Mouse (Mus musculus) layer of hippocampus, adult 9-11 months (tissue): Measurements from ENCODE around the gene Mindy2.
"Not testable (repeated sequence)": the region's sequence is repeated elsewhere in the genome, so short reads cannot be mapped to it uniquely, and the experiment has no call there.

Experiments
- DNase-seq: peaks from one replicate; pipeline ENCODE4 v3.0.0; 2022

Mindy2 gene

DNA sequence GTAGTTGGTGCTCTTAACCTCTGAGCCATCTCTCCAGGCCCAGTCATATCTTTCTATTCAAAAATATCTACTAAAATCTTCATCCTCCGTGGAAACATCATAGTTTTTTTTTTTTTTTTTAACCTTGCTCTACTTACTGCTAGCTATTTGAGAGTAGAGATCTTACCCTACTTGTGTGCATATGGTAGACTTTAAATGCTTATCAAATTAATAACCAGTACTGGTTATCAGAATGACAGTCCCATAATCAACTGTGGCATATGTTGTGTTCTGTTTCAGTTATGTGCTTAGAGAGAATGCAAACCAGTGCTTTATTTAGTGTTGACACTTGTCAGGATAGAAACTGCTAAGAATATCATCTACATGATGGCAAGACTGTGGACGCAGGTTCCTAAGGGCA lies 78.9 kb downstream of the Mindy2 start:
- no peak for DNase-seq

DNA sequence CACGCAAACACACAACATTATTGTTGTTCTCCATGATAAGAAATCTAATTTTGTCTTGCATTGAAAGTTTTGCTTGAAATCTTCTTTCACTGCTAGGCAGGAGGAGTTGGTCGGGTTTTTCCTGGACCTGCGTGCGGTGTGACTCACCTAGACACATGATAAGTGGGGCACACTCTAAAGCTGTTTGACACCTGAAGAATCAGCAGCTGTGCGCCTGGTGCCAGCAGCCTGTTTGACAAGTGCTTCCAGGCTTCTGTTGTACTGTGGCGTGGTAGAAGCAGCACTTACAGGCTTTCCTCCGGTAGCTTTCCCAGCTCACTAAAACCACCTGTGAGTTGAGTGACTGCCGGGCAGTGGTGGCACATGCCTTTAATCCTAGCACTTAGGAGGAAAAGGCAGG lies 86.6 kb downstream of the Mindy2 start:
- no peak for DNase-seq

DNA sequence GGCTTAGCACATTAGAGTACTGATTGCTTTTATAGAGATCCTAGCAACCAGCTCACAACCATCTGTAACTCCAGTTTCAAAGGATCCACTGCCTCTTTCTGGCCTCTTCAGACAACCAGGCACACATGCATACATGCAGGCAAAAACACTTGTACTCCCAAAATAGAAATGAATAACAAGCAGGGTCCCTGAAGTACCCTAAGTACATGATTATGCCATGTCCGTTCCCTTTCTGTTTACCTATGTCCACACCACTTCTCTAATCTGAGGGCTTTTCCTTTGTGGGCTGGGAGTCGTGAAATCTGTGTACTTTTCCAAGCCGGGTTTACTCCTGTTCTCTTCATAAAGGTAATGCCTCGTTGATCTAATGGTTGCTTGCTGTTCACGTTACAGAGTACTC lies 89.3 kb downstream of the Mindy2 start:
- no peak for DNase-seq

- no peak for DNase-seq
Observed at GRCm38 (mm10) chr9:70562825-70563224, 94.1 kb downstream of the Mindy2 start.

- DNase-seq: no peak
Observed at GRCm38 (mm10) chr9:70556796-70557195, 100.2 kb downstream of the Mindy2 start.

- no peak for DNase-seq
Observed at GRCm38 (mm10) chr9:70555431-70555830, 101.5 kb downstream of the Mindy2 start.

GRCm38 (mm10) chr9:70552233-70552632 lies 104.7 kb downstream of the Mindy2 start:
- not testable (repeated sequence) for DNase-seq

DNA sequence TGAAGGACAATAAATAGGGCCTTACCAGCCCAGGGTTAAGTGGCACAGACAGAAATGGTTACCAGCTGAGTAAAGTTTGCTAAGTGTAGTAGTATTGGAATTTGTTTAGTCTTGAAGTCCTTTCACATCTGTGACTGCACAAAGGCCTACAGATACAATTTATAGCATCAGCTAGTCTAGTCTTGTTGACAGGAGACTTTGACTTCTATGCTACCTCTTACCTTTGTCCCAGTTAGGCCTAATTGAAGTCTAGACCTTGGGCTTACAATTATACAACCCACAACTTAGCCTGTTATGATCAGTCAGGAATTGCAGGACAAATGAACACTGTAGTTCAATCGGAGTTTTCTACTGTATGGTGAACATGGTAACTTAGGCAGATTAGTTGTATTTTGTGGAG lies 105.5 kb downstream of the Mindy2 start:
- no peak for DNase-seq
